Mouse (Mus musculus) heart, postnatal 0 days (tissue): Measurements from ENCODE around the gene Myef2. TPM values are rescaled to one million over a fixed set of nuclear protein-coding genes. Genes with fewer than 3 reads are reported as not detected.
"Not testable (repeated sequence)": the region's sequence is repeated elsewhere in the genome, so short reads cannot be mapped to it uniquely, and the experiment has no call there.

Experiments
- ATAC-seq: fragments of 200-750 bp; cut with Nextera tagmentation; 2 replicates; pipeline ENCODE4 v1.8.0; 2017; ENCODE audit warnings: low read depth, moderate number of reproducible peaks, moderate library complexity; ENCODE audit not compliant: insufficient read depth
- DNase-seq: peaks from one replicate; pipeline ENCODE4 v3.0.0-alpha.2; 2016; ENCODE audit warnings: low spot score
- H3K27ac ChIP-seq: fragments of 300-500 bp; sonication (generic); 2 replicates; pipeline ENCODE4 v1.5.1; 2014; ENCODE audit warnings: low read depth, mild to moderate bottlenecking
- H3K27me3 ChIP-seq: fragments of 300-500 bp; sonication (generic); 2 replicates; pipeline ENCODE4 v1.6.1; 2014; ENCODE audit warnings: low read length, mixed read lengths; ENCODE audit not compliant: control insufficient read depth, insufficient read depth
- H3K36me3 ChIP-seq: fragments of 300-500 bp; sonication (generic); replicated peaks from 2 replicates; pipeline ENCODE4 v1.6.1; 2014; ENCODE audit warnings: low read length, mixed read lengths; ENCODE audit not compliant: control insufficient read depth, insufficient read depth
- H3K4me1 ChIP-seq: fragments of 300-500 bp; sonication (generic); 2 replicates; pipeline ENCODE4 v1.6.1; 2014; ENCODE audit warnings: antibody characterized with exemption; ENCODE audit not compliant: control insufficient read depth, insufficient read depth
- H3K4me2 ChIP-seq: fragments of 300-500 bp; sonication (generic); 2 replicates; pipeline ENCODE4 v1.6.1; 2014; ENCODE audit warnings: low read depth, mild to moderate bottlenecking, low read length, moderate library complexity
- H3K4me3 ChIP-seq: fragments of 300-500 bp; sonication (generic); 2 replicates; pipeline ENCODE4 v1.5.1; 2014; ENCODE audit warnings: low read depth, low read length
- H3K9ac ChIP-seq: fragments of 300-500 bp; sonication (generic); replicated peaks from 2 replicates; pipeline ENCODE4 v1.6.1; 2014; ENCODE audit warnings: low read depth, low read length, mixed read lengths
- H3K9me3 ChIP-seq: fragments of 300-500 bp; sonication (generic); replicated peaks from 2 replicates; pipeline ENCODE4 v1.6.1; 2016; ENCODE audit warnings: low read length; ENCODE audit not compliant: control insufficient read depth
- CTCF ChIP-seq: IDR thresholded peaks from 2 replicates; pipeline ENCODE4 v1.5.1; 2016; ENCODE audit warnings: antibody characterized with exemption, control low read depth, low read depth
- EP300 ChIP-seq: IDR thresholded peaks from 2 replicates; pipeline ENCODE4 v1.6.1; 2016; ENCODE audit warnings: antibody characterized with exemption, low read depth
- WGBS: fragments of 180-500 bp; shearing (Covaris S2); extraction: QIAGEN DNeasy Blood & Tissue Kit; methylation state at CpG from one replicate; pipeline ENCODE4 v1.1.7; 2014; 5-methylcytosine and 5-hydroxymethylcytosine counted together
- polyA plus RNA-seq: library from polyadenylated mRNA; unstranded; fragments of >200 nt; fragmentation: Nextera tagmentation; extraction: Ambion mirVana; gene quantifications from 2 replicates; pipeline ENCODE4 v1.2.1, GENCODE M21; 2015
- total RNA-seq: library from RNA; depleted of rRNA; stranded (reverse); fragments of >200 nt; gene quantifications from 2 replicates; pipeline ENCODE4 v1.2.3, GENCODE M21; 2014; ENCODE audit warnings: low replicate concordance

Myef2 gene
- total and polyA plus RNA-seq, 2 experiments from 2014 or later, result 14.5 to 24.3 TPM

DNA sequence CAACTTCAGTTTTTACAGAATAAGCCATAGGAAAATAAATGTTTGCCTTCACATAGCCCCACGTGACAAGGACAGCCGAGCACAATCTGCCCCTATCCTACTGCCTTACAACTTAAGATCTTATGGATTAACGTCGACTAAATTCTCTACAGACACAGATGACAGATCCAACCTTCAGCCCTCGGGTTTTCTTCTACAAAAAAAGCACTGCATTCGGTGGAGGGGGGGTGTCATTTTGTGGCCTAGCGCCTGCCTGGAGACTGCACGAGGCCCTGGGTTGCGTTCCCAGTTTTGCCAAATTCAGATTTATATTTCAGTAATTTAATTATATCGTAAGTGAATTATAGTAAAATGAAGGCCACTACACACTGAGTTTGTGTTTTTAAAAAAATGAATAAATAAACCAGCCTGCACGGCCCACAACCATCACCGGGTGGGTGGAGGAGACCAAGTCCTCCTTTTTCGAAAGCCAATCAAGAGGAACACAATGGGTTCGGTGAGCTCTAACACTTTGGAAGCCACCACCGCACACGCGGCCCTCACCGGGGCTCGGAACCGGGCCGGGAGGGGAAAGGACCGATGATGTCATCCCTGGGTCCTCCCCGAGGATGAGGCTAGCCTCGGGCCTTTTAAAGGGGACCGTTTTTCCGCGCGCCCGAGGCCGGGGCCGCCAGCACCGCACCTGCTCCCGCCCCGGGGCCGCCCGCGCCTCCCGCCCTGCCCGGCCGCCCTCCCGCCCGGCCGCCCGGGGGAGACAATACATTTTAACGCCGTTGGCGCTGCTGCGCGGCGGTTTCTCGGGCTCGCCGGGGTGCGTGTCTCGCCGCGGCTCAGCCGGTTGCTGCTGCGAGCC lies 611 bp downstream of the Myef2 start:
- H3K36me3 ChIP-seq, result no peaks in the 10 kb centered on the region

DNA sequence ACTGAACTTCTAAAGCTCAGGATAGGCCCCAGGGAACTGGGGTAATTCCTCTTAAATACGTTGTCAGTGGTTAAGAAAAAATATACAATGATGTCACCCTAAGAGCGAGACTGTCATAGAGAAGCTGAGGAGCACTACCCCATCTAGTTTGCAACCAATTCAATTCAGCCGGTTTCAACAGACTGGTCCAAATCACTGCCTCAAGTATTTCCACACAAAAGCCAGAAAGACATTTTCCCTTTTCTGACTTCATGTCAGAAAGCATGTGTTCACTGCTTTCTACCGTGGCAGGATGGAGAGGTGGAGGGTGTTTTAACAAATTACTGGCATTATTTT lies 1.2 kb downstream of the Myef2 start:
- H3K9ac ChIP-seq, result peak overlapping the region; percentile 77
- H3K4me2 ChIP-seq, result peak overlapping the region; percentile 78
- no peaks in the 10 kb centered on the region for H3K9me3 ChIP-seq
- no peak for TF ChIP-seq EP300
- no peak for TF ChIP-seq CTCF
- H3K27ac ChIP-seq, result 0 out of 2 replicates have a peak overlapping the region, but pooled peaks have one; percentile 77
- ATAC-seq (no peak), DNase-seq (peak; percentile 14)
- H3K4me1 ChIP-seq, result peaks cover 17% of the 10 kb centered on the region; the same call in 1 of the 2 replicates
- peak overlapping the region; percentile 62 for H3K4me3 ChIP-seq
- H3K36me3 ChIP-seq, result no peaks in the 10 kb centered on the region
- 8% methylated on average over 4 of the region's 4 CpGs for WGBS
- H3K27me3 ChIP-seq, result no peaks in the 10 kb centered on the region

More for the DNA sequence above, 611 bp downstream of the Myef2 start:
- WGBS, result 2% methylated on average over 36 of the region's 59 CpGs
- TF ChIP-seq EP300, result no peak
- TF ChIP-seq CTCF, result no peak
- H3K9me3 ChIP-seq, result no peaks in the 10 kb centered on the region
- peak overlapping the region; percentile 78 for H3K4me2 ChIP-seq
- no peaks in the 10 kb centered on the region for H3K27me3 ChIP-seq
- peak overlapping the region; percentile 77 for H3K27ac ChIP-seq
- peaks cover 17% of the 10 kb centered on the region; the same call in 1 of the 2 replicates for H3K4me1 ChIP-seq
- ATAC-seq, result peak; percentile 73
- DNase-seq, result peak; percentile 27
- peak overlapping the region; percentile 77 for H3K9ac ChIP-seq
- H3K4me3 ChIP-seq, result peak overlapping the region; percentile 62

DNA sequence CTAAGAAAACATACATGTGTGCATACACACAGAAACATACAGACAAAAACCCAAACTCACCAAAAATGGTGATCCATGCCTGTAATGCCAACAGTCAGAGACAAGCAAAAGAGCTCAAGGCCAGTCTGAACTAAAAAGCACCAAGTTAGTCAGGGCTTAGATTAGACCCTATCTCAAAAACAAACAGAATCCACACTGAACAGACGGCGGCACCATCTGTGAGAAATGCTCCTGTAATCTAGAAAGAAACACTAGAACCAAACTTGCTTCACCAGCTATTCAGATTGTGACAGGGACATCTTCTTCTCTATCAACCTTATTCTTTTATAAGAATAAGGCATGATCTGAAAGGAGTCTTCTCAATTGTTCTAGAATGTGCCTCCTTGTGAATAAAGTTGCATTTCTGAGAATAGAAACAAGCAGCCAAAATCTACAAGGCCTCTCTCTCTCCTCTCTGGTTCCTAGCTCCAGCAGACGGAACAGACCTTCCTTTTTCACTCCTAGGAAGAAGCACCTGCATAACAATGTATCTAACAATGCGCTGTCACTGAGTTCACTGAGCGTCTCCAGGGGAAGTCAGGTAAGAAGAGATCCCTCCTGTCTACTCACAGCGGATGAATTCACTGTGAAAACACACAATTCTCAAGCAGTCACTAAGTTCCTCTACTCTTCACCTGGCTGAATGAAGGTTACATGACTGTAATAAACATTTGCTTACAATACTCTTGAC lies 3.9 kb downstream of the Myef2 start:
- WGBS, result 59% methylated on average over 6 of the region's 6 CpGs
- no peak overlapping the region for H3K9ac ChIP-seq
- ATAC-seq (no peak), DNase-seq (no peak)
- peaks cover 17% of the 10 kb centered on the region; the same call in 1 of the 2 replicates for H3K4me1 ChIP-seq
- TF ChIP-seq CTCF (no peak), EP300 (no peak)
- H3K4me3 ChIP-seq, result no peak overlapping the region
- H3K27ac ChIP-seq, result no peak overlapping the region
- H3K36me3 ChIP-seq, result 0 out of 2 replicates have a peak, but pooled peaks cover 3% of the 10 kb centered on the region
- no peaks in the 10 kb centered on the region for H3K9me3 ChIP-seq
- H3K27me3 ChIP-seq, result no peaks in the 10 kb centered on the region
- H3K4me2 ChIP-seq, result no peak overlapping the region

DNA sequence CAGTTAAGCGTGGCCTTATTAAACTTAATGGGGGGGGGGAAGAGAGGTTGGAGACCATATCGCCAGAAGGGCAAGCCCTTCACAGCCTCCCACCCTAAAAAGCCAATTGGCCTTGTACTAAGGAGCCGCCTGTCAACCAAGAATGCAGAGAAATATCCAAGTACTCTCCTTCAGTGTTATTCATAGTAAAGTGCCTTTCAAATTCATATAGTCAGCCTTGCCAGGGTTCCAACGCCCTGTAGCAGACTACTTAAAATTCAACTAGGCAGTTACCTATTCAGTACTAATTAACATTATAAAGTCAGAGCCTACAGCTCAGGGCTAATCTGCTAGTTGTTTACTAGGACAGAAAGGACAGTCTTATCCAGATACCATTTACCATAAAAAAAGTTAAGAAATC lies 16.9 kb downstream of the Myef2 start:
- H3K36me3 ChIP-seq, result peaks cover 45% of the 10 kb centered on the region
- not testable (repeated sequence) for H3K9ac ChIP-seq, H3K4me3 ChIP-seq, H3K9me3 ChIP-seq, H3K27ac ChIP-seq, H3K27me3 ChIP-seq, DNase-seq, H3K4me2 ChIP-seq, H3K4me1 ChIP-seq, ATAC-seq
- 94% methylated on average over 4 of the region's 4 CpGs for WGBS

DNA sequence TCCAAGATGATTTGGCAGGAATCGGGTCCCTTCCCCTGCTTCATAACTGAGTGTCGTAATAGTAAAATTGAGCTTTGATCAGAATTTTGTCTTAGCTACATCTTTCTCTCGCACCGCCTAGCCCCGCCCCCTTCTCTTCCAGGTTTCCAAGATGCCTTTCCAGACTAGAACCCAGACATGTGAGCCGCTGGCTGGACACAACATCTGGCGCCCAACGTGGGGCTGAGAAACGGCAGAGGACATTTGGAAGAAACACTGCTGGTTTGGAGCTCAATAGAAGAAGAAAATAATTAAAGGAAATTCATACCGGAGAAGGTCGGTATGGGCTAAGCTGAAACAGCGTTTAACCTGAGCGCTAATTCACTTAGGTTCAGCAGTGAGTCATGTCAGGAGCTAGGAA lies 19.0 kb downstream of the Myef2 start:
- H3K4me2 ChIP-seq, H3K9ac ChIP-seq, H3K27ac ChIP-seq, DNase-seq, H3K4me1 ChIP-seq, H3K27me3 ChIP-seq, H3K4me3 ChIP-seq, ATAC-seq, H3K9me3 ChIP-seq: not testable (repeated sequence)
- H3K36me3 ChIP-seq, result peaks cover 46% of the 10 kb centered on the region
- WGBS, result 99% methylated on average over 13 of the region's 13 CpGs

DNA sequence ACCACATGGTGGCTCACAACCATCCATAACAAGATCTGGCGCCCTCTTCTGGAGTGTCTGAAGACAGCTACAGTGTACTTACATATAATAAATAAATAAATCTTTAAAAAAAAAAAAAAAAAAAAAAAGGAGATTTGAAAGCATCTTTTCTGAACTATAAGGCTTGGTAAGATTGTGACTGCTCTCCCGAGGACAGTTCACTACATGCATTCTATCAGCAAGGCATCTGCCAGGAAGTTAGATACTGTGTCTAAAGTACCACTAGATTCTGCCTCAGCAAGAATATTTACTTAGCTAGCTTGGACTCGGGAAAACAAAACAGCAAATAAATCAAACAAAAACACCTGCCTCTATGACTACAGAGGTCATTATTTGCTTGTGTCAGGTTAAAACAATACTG lies 31.3 kb downstream of the Myef2 start:
- not testable (repeated sequence) for H3K9me3 ChIP-seq, H3K4me3 ChIP-seq, H3K9ac ChIP-seq, H3K27ac ChIP-seq, DNase-seq, H3K4me1 ChIP-seq, H3K4me2 ChIP-seq, ATAC-seq, H3K27me3 ChIP-seq
- H3K36me3 ChIP-seq, result peaks cover 44% of the 10 kb centered on the region
- 74% methylated on average over 3 of the region's 3 CpGs for WGBS
